Mouse (Mus musculus): Measurements from ENCODE around the gene Exph5. TPM values are rescaled to one million over a fixed set of nuclear protein-coding genes. Genes with fewer than 3 reads are reported as not detected.

The Exph5 gene
- polyA plus RNA-seq, 2 experiments, result 0.47 to 1.9 TPM

GRCm38 (mm10) chr9:53404050-53404752 lies 102.7 kb downstream of the Exph5 start:
- 0 out of 2 replicates have a peak overlapping the region, but pooled peaks have one; percentile 41 for H3K4me3 ChIP-seq (replicated peaks; ENCODE audit: low read length)
- H3K4me2 ChIP-seq (replicated peaks; ENCODE audit: low read depth, low read length, severe bottlenecking), result peak overlapping the region; percentile 69; the same call in 1 of the 2 replicates
- H3K27ac ChIP-seq (replicated peaks; ENCODE audit: low read depth, low read length), result peak overlapping the region; percentile 84; the same call in 1 of the 2 replicates
- 83% methylated on average over 6 of the region's 6 CpGs for whole genome bisulfite sequencing
- no peaks in the 10 kb centered on the region for H3K9me3 ChIP-seq (ENCODE audit: control insufficient read depth, low read length)
- H3K36me3 ChIP-seq (ENCODE audit: control insufficient read depth, insufficient read depth, low read length), result no peaks in the 10 kb centered on the region; the same call in 1 of the 2 replicates
- DNase-seq (ENCODE audit: low spot score) (no peak), ATAC-seq (ENCODE audit: low FRiP score, low read depth) (no peak)
- TF ChIP-seq POLR2A (IDR thresholded peaks at IDR 0.05; ENCODE audit: borderline replicate concordance, extremely low read depth, insufficient read depth, insufficient read length), result no peak
- H3K27me3 ChIP-seq (ENCODE audit: control insufficient read depth, insufficient read depth, low read length), result no peaks in the 10 kb centered on the region
- no peak overlapping the region for H3K9ac ChIP-seq (ENCODE audit: low read depth, low read length, severe bottlenecking)
- peaks cover 19% of the 10 kb centered on the region for H3K4me1 ChIP-seq (ENCODE audit: control insufficient read depth, insufficient read depth, low read length)

DNA sequence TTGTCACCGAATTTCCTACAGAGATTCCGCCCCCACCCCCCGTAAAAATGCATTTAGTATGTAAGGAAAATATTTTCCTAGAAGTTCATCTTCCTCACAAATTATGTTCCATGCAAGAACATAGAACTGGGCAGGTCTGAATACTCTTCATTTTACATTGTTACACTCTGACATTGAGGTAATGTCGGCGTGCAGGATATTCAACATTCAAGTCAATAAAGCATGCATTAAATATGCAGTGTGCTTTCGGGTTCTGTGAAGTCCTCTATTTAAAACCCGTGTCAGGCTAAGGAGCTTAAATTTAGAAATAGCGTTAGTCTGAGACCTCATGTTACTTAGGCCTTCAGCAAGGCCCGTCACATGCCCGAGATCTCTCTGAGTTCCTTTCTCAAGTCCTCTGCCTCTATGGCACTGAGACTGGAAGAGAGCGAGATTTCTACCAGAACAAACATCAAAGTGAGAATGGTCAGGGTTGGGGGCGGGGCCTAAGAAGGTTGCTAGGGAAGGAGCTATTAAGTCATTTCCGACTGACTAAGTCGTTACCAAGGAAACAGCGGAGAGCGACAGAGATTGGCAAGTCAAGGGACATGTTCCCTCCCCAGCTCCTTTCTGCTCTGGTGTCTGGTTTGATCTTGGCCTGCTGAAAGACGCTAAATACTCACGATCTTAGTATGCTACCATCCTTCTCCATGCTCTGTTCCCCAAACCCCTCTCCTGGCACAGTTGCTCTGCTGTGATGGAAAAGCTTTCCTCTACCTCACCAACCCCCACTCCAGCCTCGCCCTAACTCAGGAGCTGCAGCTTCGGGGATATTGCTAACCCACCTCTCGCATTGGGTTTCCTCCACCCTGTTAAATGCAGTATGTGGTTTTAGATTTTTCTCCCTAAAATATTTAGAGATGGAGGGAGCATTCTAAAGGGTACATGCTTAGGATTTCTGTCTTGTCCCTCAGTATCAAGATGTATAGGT lies 103.6 kb downstream of the Exph5 start:
- peak overlapping the region; percentile 41 for H3K4me3 ChIP-seq (replicated peaks; ENCODE audit: low read length)
- TF ChIP-seq POLR2A (IDR thresholded peaks at IDR 0.05; ENCODE audit: borderline replicate concordance, extremely low read depth, insufficient read depth, insufficient read length), result 0 out of 2 replicates have a peak, but pooled peaks have one; percentile 32
- H3K4me2 ChIP-seq (replicated peaks; ENCODE audit: low read depth, low read length, severe bottlenecking), result peak overlapping the region; percentile 69
- H3K27ac ChIP-seq (replicated peaks; ENCODE audit: low read depth, low read length), result peak overlapping the region; percentile 84
- H3K9ac ChIP-seq (ENCODE audit: low read depth, low read length, severe bottlenecking), result peak overlapping the region; percentile 45
- DNase-seq (ENCODE audit: low spot score), result peak; percentile 95
- ATAC-seq (ENCODE audit: low FRiP score, low read depth), result peak; percentile 87
- H3K9me3 ChIP-seq (ENCODE audit: control insufficient read depth, low read length), result no peaks in the 10 kb centered on the region
- H3K4me1 ChIP-seq (ENCODE audit: control insufficient read depth, insufficient read depth, low read length), result peaks cover 19% of the 10 kb centered on the region
- H3K27me3 ChIP-seq (ENCODE audit: control insufficient read depth, insufficient read depth, low read length), result no peaks in the 10 kb centered on the region
- 24% methylated on average over 21 of the region's 21 CpGs for WGBS
- H3K36me3 ChIP-seq (ENCODE audit: control insufficient read depth, insufficient read depth, low read length), result no peaks in the 10 kb centered on the region

GRCm38 (mm10) chr9:53408548-53408947 lies 107.1 kb downstream of the Exph5 start:
- 68% methylated on average over 4 of the region's 4 CpGs for WGBS
- H3K4me1 ChIP-seq (ENCODE audit: control insufficient read depth, insufficient read depth, low read length), result peaks cover 9% of the 10 kb centered on the region
- no peak for DNase-seq (ENCODE audit: low spot score)

DNA sequence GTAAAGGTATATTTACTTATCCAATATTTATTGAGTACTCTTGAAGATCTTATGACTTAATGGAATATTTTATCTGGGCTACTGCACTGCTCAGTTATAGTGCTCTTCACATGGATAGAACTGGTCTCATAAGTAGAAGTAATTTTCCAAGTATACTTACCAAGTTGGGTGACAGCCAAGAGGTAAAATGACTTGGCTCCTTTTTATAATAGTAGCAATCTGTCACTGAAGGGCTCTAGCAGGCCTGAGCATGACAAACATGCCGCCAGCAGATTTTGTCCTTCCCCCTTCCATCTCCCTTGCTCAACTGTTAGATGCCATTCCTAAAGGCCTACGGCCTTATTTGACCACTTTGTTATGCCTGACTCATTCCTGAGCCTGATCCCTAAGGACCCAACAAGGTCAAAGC lies 107.5 kb downstream of the Exph5 start:
- Histone ChIP-seq H3K9ac (ENCODE audit: low read depth, low read length, severe bottlenecking) (no peak overlapping the region), H3K9me3 (ENCODE audit: control insufficient read depth, low read length) (no peaks in the 10 kb centered on the region), H3K36me3 (ENCODE audit: control insufficient read depth, insufficient read depth, low read length) (no peaks in the 10 kb centered on the region), H3K4me2 (replicated peaks; ENCODE audit: low read depth, low read length, severe bottlenecking) (no peak overlapping the region), H3K4me1 (ENCODE audit: control insufficient read depth, insufficient read depth, low read length) (peaks cover 9% of the 10 kb centered on the region), H3K27ac (replicated peaks; ENCODE audit: low read depth, low read length) (no peak overlapping the region), H3K4me3 (replicated peaks; ENCODE audit: low read length) (no peak overlapping the region), H3K27me3 (ENCODE audit: control insufficient read depth, insufficient read depth, low read length) (no peaks in the 10 kb centered on the region)
- 67% methylated on average over 2 of the region's 2 CpGs for WGBS
- no peak for TF ChIP-seq POLR2A (IDR thresholded peaks at IDR 0.05; ENCODE audit: borderline replicate concordance, extremely low read depth, insufficient read depth, insufficient read length)
- peak; percentile 12 for DNase-seq (ENCODE audit: low spot score)
- no peak for ATAC-seq (ENCODE audit: low FRiP score, low read depth)

More at GRCm38 (mm10) chr9:53408548-53408947, 107.1 kb downstream of the Exph5 start:
- Histone ChIP-seq H3K9me3 (ENCODE audit: control insufficient read depth, low read length) (no peaks in the 10 kb centered on the region), H3K4me2 (replicated peaks; ENCODE audit: low read depth, low read length, severe bottlenecking) (no peak overlapping the region), H3K36me3 (ENCODE audit: control insufficient read depth, insufficient read depth, low read length) (no peaks in the 10 kb centered on the region), H3K9ac (ENCODE audit: low read depth, low read length, severe bottlenecking) (no peak overlapping the region), H3K27me3 (ENCODE audit: control insufficient read depth, insufficient read depth, low read length) (no peaks in the 10 kb centered on the region), H3K27ac (replicated peaks; ENCODE audit: low read depth, low read length) (no peak overlapping the region), H3K4me3 (replicated peaks; ENCODE audit: low read length) (no peak overlapping the region)
- TF ChIP-seq POLR2A (IDR thresholded peaks at IDR 0.05; ENCODE audit: borderline replicate concordance, extremely low read depth, insufficient read depth, insufficient read length), result no peak
- no peak for ATAC-seq (ENCODE audit: low FRiP score, low read depth)

DNA sequence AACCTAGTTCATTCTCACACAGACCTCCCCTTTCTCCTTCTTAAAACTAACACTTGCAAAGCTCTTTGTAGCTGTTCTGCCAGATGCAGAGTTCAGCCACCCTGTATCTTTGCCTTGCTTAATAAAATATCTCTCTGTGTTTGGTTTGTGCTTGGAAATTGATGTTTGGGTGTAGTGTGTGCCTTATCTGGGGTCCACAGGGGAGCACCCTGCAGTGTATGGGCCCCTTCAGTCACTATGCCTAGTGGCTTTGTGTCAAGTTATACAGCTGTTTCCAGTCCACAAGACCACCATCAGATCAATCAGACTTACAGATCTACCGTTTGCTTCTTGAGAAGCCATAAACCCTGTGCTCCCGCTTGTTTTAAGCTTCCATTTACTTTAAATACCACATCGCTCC lies 108.0 kb downstream of the Exph5 start:
- no peaks in the 10 kb centered on the region for H3K9me3 ChIP-seq (ENCODE audit: control insufficient read depth, low read length)
- no peak overlapping the region for H3K4me2 ChIP-seq (replicated peaks; ENCODE audit: low read depth, low read length, severe bottlenecking)
- no peak for TF ChIP-seq POLR2A (IDR thresholded peaks at IDR 0.05; ENCODE audit: borderline replicate concordance, extremely low read depth, insufficient read depth, insufficient read length)
- H3K27me3 ChIP-seq (ENCODE audit: control insufficient read depth, insufficient read depth, low read length), result no peaks in the 10 kb centered on the region
- peaks cover 7% of the 10 kb centered on the region for H3K4me1 ChIP-seq (ENCODE audit: control insufficient read depth, insufficient read depth, low read length)
- no peaks in the 10 kb centered on the region for H3K36me3 ChIP-seq (ENCODE audit: control insufficient read depth, insufficient read depth, low read length)
- no peak overlapping the region for H3K4me3 ChIP-seq (replicated peaks; ENCODE audit: low read length)
- 74% methylated on average over 3 of the region's 3 CpGs for WGBS
- DNase-seq (ENCODE audit: low spot score) (no peak), ATAC-seq (ENCODE audit: low FRiP score, low read depth) (no peak)
- no peak overlapping the region for H3K9ac ChIP-seq (ENCODE audit: low read depth, low read length, severe bottlenecking)
- no peak overlapping the region for H3K27ac ChIP-seq (replicated peaks; ENCODE audit: low read depth, low read length)
